Mouse (Mus musculus) liver, adult 2 months (tissue): ENCODE data around the gene Cemip2.

Experiments used
- CTCF ChIP-seq: fragments of 200-500 bp; IDR thresholded peaks from 2 replicates; pipeline ENCODE4 v1.5.1; 2011; ENCODE audit warnings: low read depth, low read length, control low read depth
- POLR2A ChIP-seq: fragments of 200-500 bp; IDR thresholded peaks from 2 replicates; pipeline ENCODE4 v1.6.1; 2011; ENCODE audit warnings: low read length, control low read depth; ENCODE audit not compliant: insufficient read depth; ENCODE audit errors: extremely low read depth

- TF ChIP-seq CTCF (no peak), POLR2A (no peak)
Measured at GRCm38 (mm10) chr19:21773621-21774020, 4.5 kb upstream of the Cemip2 start.
